Mouse (Mus musculus) cortical plate, adult 2 months (tissue): Measurements from ENCODE around the gene Yod1.

Experiments
- CTCF ChIP-seq: fragments of 200-500 bp; IDR thresholded peaks from 2 replicates; pipeline ENCODE4 v1.5.1; 2011; ENCODE audit warnings: mild to moderate bottlenecking, control low read depth, low read length; ENCODE audit not compliant: insufficient read depth; ENCODE audit errors: extremely low read depth
- POLR2A ChIP-seq: fragments of 200-500 bp; IDR thresholded peaks from 2 replicates; pipeline ENCODE4 v1.6.1; 2011; ENCODE audit warnings: mild to moderate bottlenecking, low read length, control low read depth; ENCODE audit not compliant: insufficient read depth; ENCODE audit errors: extremely low read depth

GRCm38 (mm10) chr1:130739636-130740035 is 22.5 kb downstream of the Yod1 start:
- no peak for TF ChIP-seq CTCF
- no peak for TF ChIP-seq POLR2A
